Mouse (Mus musculus): Measurements from ENCODE around the gene Tmem82. TPM values are rescaled to one million over a fixed set of nuclear protein-coding genes. Genes with fewer than 3 reads are reported as not detected.
A peak's percentile ranks its signal among the peaks of the same experiment; 100 is the strongest.

Tmem82 gene
- polyA plus RNA-seq, 1 experiment from 2014 or later: 0.43 TPM

GRCm38 (mm10) chr4:141645988-141646387, 27.6 kb upstream of the Tmem82 start:
- Histone ChIP-seq H3K27ac (ENCODE audit: low read length) (no peak overlapping the region), H3K36me3 (ENCODE audit: control insufficient read depth, insufficient read depth, low read length) (0 out of 2 replicates have a peak, but pooled peaks cover 6% of the 10 kb centered on the region), H3K4me3 (ENCODE audit: low read depth, low read length) (no peak overlapping the region), H3K4me2 (ENCODE audit: low read length) (no peak overlapping the region), H3K9ac (ENCODE audit: low read depth, low read length) (no peak overlapping the region), H3K9me3 (replicated peaks; ENCODE audit: control insufficient read depth, low read length, poor library complexity, severe bottlenecking) (no peaks in the 10 kb centered on the region), H3K27me3 (ENCODE audit: control insufficient read depth, insufficient read depth, low read depth, low read length) (no peaks in the 10 kb centered on the region), H3K4me1 (ENCODE audit: control insufficient read depth, insufficient read depth, low read length) (0 out of 2 replicates have a peak, but pooled peaks cover 7% of the 10 kb centered on the region)
- 93% methylated on average over 8 of the region's 8 CpGs for WGBS
- no peak for ATAC-seq

GRCm38 (mm10) chr4:141643118-141643855, 24.9 kb upstream of the Tmem82 start:
- Histone ChIP-seq H3K27me3 (ENCODE audit: control insufficient read depth, insufficient read depth, low read depth, low read length) (no peaks in the 10 kb centered on the region), H3K9ac (ENCODE audit: low read depth, low read length) (no peak overlapping the region), H3K9me3 (replicated peaks; ENCODE audit: control insufficient read depth, low read length, poor library complexity, severe bottlenecking) (no peaks in the 10 kb centered on the region), H3K27ac (ENCODE audit: low read length) (peak overlapping the region; percentile 64), H3K4me3 (ENCODE audit: low read depth, low read length) (no peak overlapping the region), H3K36me3 (ENCODE audit: control insufficient read depth, insufficient read depth, low read length) (0 out of 2 replicates have a peak, but pooled peaks cover 6% of the 10 kb centered on the region), H3K4me2 (ENCODE audit: low read length) (no peak overlapping the region), H3K4me1 (ENCODE audit: control insufficient read depth, insufficient read depth, low read length) (0 out of 2 replicates have a peak, but pooled peaks cover 7% of the 10 kb centered on the region)
- ATAC-seq: peak; percentile 77
- WGBS: 40% methylated on average over 7 of the region's 7 CpGs

- WGBS: 92% methylated on average over 25 of the region's 25 CpGs
- 0 out of 2 replicates have a peak overlapping the region, but pooled peaks have one; percentile 20 for H3K27ac ChIP-seq (ENCODE audit: low read length)
- ATAC-seq: no peak
These were observed 23.8 kb upstream of the Tmem82 start for GRCm38 (mm10) chr4:141641961-141642811.

DNA sequence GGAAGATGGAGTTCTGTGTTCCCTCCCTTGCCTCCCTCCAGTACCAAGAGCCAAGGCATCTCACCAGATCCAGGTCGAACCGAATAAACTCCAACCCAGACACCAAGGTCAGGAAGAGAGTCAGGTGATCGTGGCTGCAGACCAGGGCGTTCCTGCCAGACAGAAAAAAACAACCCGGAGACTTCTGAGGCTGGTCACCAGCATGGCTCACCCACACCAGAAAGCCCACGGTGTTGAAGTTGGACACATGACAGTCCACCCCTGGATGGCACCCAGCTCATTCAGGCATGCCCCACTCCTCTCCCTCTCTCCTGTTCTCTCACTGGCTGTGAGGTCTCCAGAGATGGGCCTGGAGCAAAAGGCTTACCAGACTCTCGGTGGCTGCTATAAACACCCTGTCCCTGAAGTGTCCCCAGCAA, 22.9 kb upstream of the Tmem82 start:
- no peaks in the 10 kb centered on the region for H3K27me3 ChIP-seq (ENCODE audit: control insufficient read depth, insufficient read depth, low read depth, low read length)
- no peak overlapping the region for H3K27ac ChIP-seq (ENCODE audit: low read length)
- no peak overlapping the region for H3K4me2 ChIP-seq (ENCODE audit: low read length)
- WGBS: 88% methylated on average over 7 of the region's 7 CpGs
- H3K4me1 ChIP-seq (ENCODE audit: control insufficient read depth, insufficient read depth, low read length): 0 out of 2 replicates have a peak, but pooled peaks cover 7% of the 10 kb centered on the region
- H3K9me3 ChIP-seq (replicated peaks; ENCODE audit: control insufficient read depth, low read length, poor library complexity, severe bottlenecking): no peaks in the 10 kb centered on the region
- H3K4me3 ChIP-seq (ENCODE audit: low read depth, low read length): no peak overlapping the region
- ATAC-seq: no peak
- H3K9ac ChIP-seq (ENCODE audit: low read depth, low read length): no peak overlapping the region
- peaks cover 13% of the 10 kb centered on the region for H3K36me3 ChIP-seq (ENCODE audit: control insufficient read depth, insufficient read depth, low read length)

More at GRCm38 (mm10) chr4:141641961-141642811, 23.8 kb upstream of the Tmem82 start:
- Histone ChIP-seq H3K9me3 (replicated peaks; ENCODE audit: control insufficient read depth, low read length, poor library complexity, severe bottlenecking) (no peaks in the 10 kb centered on the region), H3K4me2 (ENCODE audit: low read length) (no peak overlapping the region), H3K27me3 (ENCODE audit: control insufficient read depth, insufficient read depth, low read depth, low read length) (no peaks in the 10 kb centered on the region), H3K4me1 (ENCODE audit: control insufficient read depth, insufficient read depth, low read length) (0 out of 2 replicates have a peak, but pooled peaks cover 7% of the 10 kb centered on the region), H3K4me3 (ENCODE audit: low read depth, low read length) (no peak overlapping the region), H3K36me3 (ENCODE audit: control insufficient read depth, insufficient read depth, low read length) (0 out of 2 replicates have a peak, but pooled peaks cover 6% of the 10 kb centered on the region), H3K9ac (ENCODE audit: low read depth, low read length) (no peak overlapping the region)

GRCm38 (mm10) chr4:141639474-141639873, 21.0 kb upstream of the Tmem82 start:
- H3K9me3 ChIP-seq (replicated peaks; ENCODE audit: control insufficient read depth, low read length, poor library complexity, severe bottlenecking): no peaks in the 10 kb centered on the region
- H3K27ac ChIP-seq (ENCODE audit: low read length): no peak overlapping the region
- H3K4me3 ChIP-seq (ENCODE audit: low read depth, low read length): no peak overlapping the region
- H3K36me3 ChIP-seq (ENCODE audit: control insufficient read depth, insufficient read depth, low read length): peaks cover 14% of the 10 kb centered on the region
- no peak overlapping the region for H3K4me2 ChIP-seq (ENCODE audit: low read length)
- no peak overlapping the region for H3K9ac ChIP-seq (ENCODE audit: low read depth, low read length)
- ATAC-seq: no peak
- no peaks in the 10 kb centered on the region for H3K27me3 ChIP-seq (ENCODE audit: control insufficient read depth, insufficient read depth, low read depth, low read length)
- WGBS: 58% methylated on average over 11 of the region's 11 CpGs
- 0 out of 2 replicates have a peak, but pooled peaks cover 7% of the 10 kb centered on the region for H3K4me1 ChIP-seq (ENCODE audit: control insufficient read depth, insufficient read depth, low read length)

DNA sequence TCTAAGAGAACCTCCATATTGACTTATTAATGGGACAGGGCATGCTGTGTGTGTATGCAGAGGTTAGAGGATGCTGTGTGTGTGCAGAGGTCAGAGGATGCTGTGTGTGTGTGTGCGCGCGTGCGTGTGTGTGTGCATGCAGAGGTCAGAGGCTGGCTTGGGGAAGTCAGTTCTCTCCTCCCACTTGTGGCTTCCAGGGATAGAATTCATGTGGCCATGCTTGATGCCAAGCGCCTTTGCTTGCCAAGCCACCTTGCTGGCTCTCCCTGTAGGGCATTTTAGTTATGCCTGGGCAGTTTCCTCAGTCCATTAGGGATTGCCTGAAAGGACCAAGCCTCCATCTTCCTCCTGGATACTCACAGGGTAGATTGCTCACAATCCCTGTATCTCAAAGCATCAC, 18.3 kb upstream of the Tmem82 start:
- peaks cover 32% of the 10 kb centered on the region for H3K36me3 ChIP-seq (ENCODE audit: control insufficient read depth, insufficient read depth, low read length)
- 98% methylated on average over 5 of the region's 5 CpGs for WGBS

DNA sequence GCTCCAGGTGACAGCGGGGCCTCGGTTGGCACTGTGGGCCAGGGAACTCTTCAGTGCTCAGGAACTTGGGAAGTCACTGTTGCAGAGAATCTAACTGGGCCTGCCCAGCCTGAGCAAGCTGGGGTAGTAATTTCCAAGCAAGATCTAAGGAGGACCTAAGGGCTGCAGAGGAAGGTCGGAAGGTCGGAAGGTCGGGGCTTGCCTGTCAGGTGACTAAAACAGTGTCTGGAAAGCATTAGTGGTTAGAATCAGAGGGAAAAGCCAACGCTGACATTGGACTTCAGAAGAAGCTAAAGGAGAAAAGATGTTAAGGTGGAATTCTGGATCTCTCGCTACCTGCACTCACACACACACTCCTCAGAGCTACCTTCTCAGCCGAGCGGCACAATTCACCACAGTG, 17.6 kb upstream of the Tmem82 start:
- Histone ChIP-seq H3K36me3 (ENCODE audit: control insufficient read depth, insufficient read depth, low read length) (peaks cover 32% of the 10 kb centered on the region), H3K4me1 (ENCODE audit: control insufficient read depth, insufficient read depth, low read length) (no peaks in the 10 kb centered on the region), H3K4me3 (ENCODE audit: low read depth, low read length) (no peak overlapping the region), H3K9me3 (replicated peaks; ENCODE audit: control insufficient read depth, low read length, poor library complexity, severe bottlenecking) (no peaks in the 10 kb centered on the region), H3K27ac (ENCODE audit: low read length) (no peak overlapping the region), H3K9ac (ENCODE audit: low read depth, low read length) (no peak overlapping the region), H3K4me2 (ENCODE audit: low read length) (no peak overlapping the region), H3K27me3 (ENCODE audit: control insufficient read depth, insufficient read depth, low read depth, low read length) (no peaks in the 10 kb centered on the region)
- ATAC-seq: no peak
- 85% methylated on average over 9 of the region's 9 CpGs for WGBS

More for the DNA sequence above, 18.3 kb upstream of the Tmem82 start:
- H3K4me3 ChIP-seq (ENCODE audit: low read depth, low read length): no peak overlapping the region
- no peaks in the 10 kb centered on the region for H3K4me1 ChIP-seq (ENCODE audit: control insufficient read depth, insufficient read depth, low read length)
- no peak for ATAC-seq
- no peaks in the 10 kb centered on the region for H3K27me3 ChIP-seq (ENCODE audit: control insufficient read depth, insufficient read depth, low read depth, low read length)
- no peak overlapping the region for H3K27ac ChIP-seq (ENCODE audit: low read length)
- no peaks in the 10 kb centered on the region for H3K9me3 ChIP-seq (replicated peaks; ENCODE audit: control insufficient read depth, low read length, poor library complexity, severe bottlenecking)
- H3K4me2 ChIP-seq (ENCODE audit: low read length): no peak overlapping the region
- H3K9ac ChIP-seq (ENCODE audit: low read depth, low read length): no peak overlapping the region

GRCm38 (mm10) chr4:141632111-141632873, 13.9 kb upstream of the Tmem82 start:
- 94% methylated on average over 21 of the region's 21 CpGs for whole genome bisulfite sequencing
- Histone ChIP-seq H3K36me3 (ENCODE audit: control insufficient read depth, insufficient read depth, low read length) (peaks cover 61% of the 10 kb centered on the region), H3K9me3 (replicated peaks; ENCODE audit: control insufficient read depth, low read length, poor library complexity, severe bottlenecking) (no peaks in the 10 kb centered on the region)

More at GRCm38 (mm10) chr4:141632111-141632873, 13.9 kb upstream of the Tmem82 start:
- no peak overlapping the region for H3K9ac ChIP-seq (ENCODE audit: low read depth, low read length)
- no peaks in the 10 kb centered on the region for H3K4me1 ChIP-seq (ENCODE audit: control insufficient read depth, insufficient read depth, low read length)
- no peak overlapping the region for H3K27ac ChIP-seq (ENCODE audit: low read length)
- ATAC-seq: no peak
- H3K4me3 ChIP-seq (ENCODE audit: low read depth, low read length): no peak overlapping the region
- no peak overlapping the region for H3K4me2 ChIP-seq (ENCODE audit: low read length)
- no peaks in the 10 kb centered on the region for H3K27me3 ChIP-seq (ENCODE audit: control insufficient read depth, insufficient read depth, low read depth, low read length)
